Mouse (Mus musculus): Measurements from ENCODE around the gene Fbxl4.

GRCm38 (mm10) chr4:22476967-22477710, 119.8 kb downstream of the Fbxl4 start:
- no peak for TF ChIP-seq BHLHE40 (IDR thresholded peaks at IDR 0.05; ENCODE audit: borderline replicate concordance, low read depth, low read length)
- TF ChIP-seq ETS1 (IDR thresholded peaks at IDR 0.05; ENCODE audit: low read depth, low read length): no peak
- TF ChIP-seq TAL1 (IDR thresholded peaks at IDR 0.05; ENCODE audit: low read length): no peak
- TF ChIP-seq RCOR1 (IDR thresholded peaks at IDR 0.05; ENCODE audit: low read depth, low read length): no peak
- TF ChIP-seq POLR2AphosphoS5 (IDR thresholded peaks at IDR 0.05; ENCODE audit: borderline replicate concordance, low read depth, low read length): no peak
- no peak for TF ChIP-seq UBTF (IDR thresholded peaks at IDR 0.05; ENCODE audit: borderline replicate concordance, insufficient read depth, low read depth, low read length)
- TF ChIP-seq MXI1 (IDR thresholded peaks at IDR 0.05; ENCODE audit: low read depth, low read length): no peak
- TF ChIP-seq GATA1 (IDR thresholded peaks at IDR 0.05; ENCODE audit: low read depth, low read length): no peak
- TF ChIP-seq ZNF384 (IDR thresholded peaks at IDR 0.05; ENCODE audit: low read depth, low read length): no peak
- TF ChIP-seq USF1 (IDR thresholded peaks at IDR 0.05; ENCODE audit: low read depth, low read length): no peak
- no peak for TF ChIP-seq ZC3H11A (IDR thresholded peaks at IDR 0.05; ENCODE audit: low read depth, low read length)

Measured in MEL (cell line).